Mouse (Mus musculus) neural tube, embryonic 12.5 days (tissue): ENCODE measurements around the gene Usp21. TPM values are rescaled to one million over a fixed set of nuclear protein-coding genes. Genes with fewer than 3 reads are reported as not detected.

Experiments
- ATAC-seq: fragments of 200-750 bp; cut with Nextera tagmentation; 2 replicates; pipeline ENCODE4 v1.8.0; 2017; ENCODE audit warnings: low read depth, mild to moderate bottlenecking, moderate TSS enrichment, moderate library complexity; ENCODE audit not compliant: low FRiP score
- H3K27ac ChIP-seq: fragments of 300-500 bp; sonication (generic); 2 replicates; pipeline ENCODE4 v1.5.1; 2016
- H3K27me3 ChIP-seq: fragments of 300-500 bp; sonication (generic); replicated peaks from 2 replicates; pipeline ENCODE4 v1.6.1; 2016; ENCODE audit warnings: mild to moderate bottlenecking
- H3K36me3 ChIP-seq: fragments of 300-500 bp; sonication (generic); 2 replicates; pipeline ENCODE4 v1.6.1; 2016; ENCODE audit warnings: mild to moderate bottlenecking
- H3K4me1 ChIP-seq: fragments of 300-500 bp; sonication (generic); 2 replicates; pipeline ENCODE4 v1.6.1; 2016
- H3K4me2 ChIP-seq: fragments of 300-500 bp; sonication (generic); replicated peaks from 2 replicates; pipeline ENCODE4 v1.6.1; 2016; ENCODE audit warnings: mild to moderate bottlenecking
- H3K4me3 ChIP-seq: fragments of 300-500 bp; sonication (generic); 2 replicates; pipeline ENCODE4 v1.5.1; 2016
- H3K9ac ChIP-seq: fragments of 300-500 bp; sonication (generic); 2 replicates; pipeline ENCODE4 v1.6.1; 2016; ENCODE audit warnings: mild to moderate bottlenecking
- H3K9me3 ChIP-seq: fragments of 300-500 bp; sonication (generic); 2 replicates; pipeline ENCODE4 v1.6.1; 2016; ENCODE audit warnings: mild to moderate bottlenecking
- WGBS: fragments of 180-500 bp; shearing (Covaris S2); methylation state at CpG from one replicate; pipeline ENCODE4 v1.1.7; 2016; 5-methylcytosine and 5-hydroxymethylcytosine counted together
- polyA plus RNA-seq: library from polyadenylated mRNA; unstranded; fragments of >200 nt; fragmentation: Nextera tagmentation; extraction: Ambion mirVana; gene quantifications from 2 replicates; pipeline ENCODE4 v1.2.1, GENCODE M21; 2016

Gene Usp21
- polyA plus RNA-seq, 1 experiment from 2014 or later: 103 TPM

GRCm38 (mm10) chr1:171234538-171234937, 53.3 kb downstream of the Usp21 start:
- no peak overlapping the region for H3K4me3 ChIP-seq
- H3K36me3 ChIP-seq: peaks cover 62% of the 10 kb centered on the region
- no peak overlapping the region for H3K4me2 ChIP-seq
- 93% methylated on average over 4 of the region's 4 CpGs for whole genome bisulfite sequencing
- no peaks in the 10 kb centered on the region for H3K27me3 ChIP-seq
- H3K9me3 ChIP-seq: no peaks in the 10 kb centered on the region
- no peak overlapping the region for H3K9ac ChIP-seq
- ATAC-seq: no peak
- H3K27ac ChIP-seq: no peak overlapping the region
- H3K4me1 ChIP-seq: no peaks in the 10 kb centered on the region

- Histone ChIP-seq H3K27ac (no peak within 1 kb of the TSS; the same call in 1 of the 2 replicates), H3K27me3 (no peaks in the 10 kb centered on the region), H3K9me3 (no peaks in the 10 kb centered on the region), H3K4me2 (no peak within 1 kb of the TSS), H3K4me3 (no peak within 1 kb of the TSS), H3K36me3 (peaks cover 59% of the 10 kb centered on the region), H3K4me1 (no peaks in the 10 kb centered on the region), H3K9ac (no peak within 1 kb of the TSS)
- no peak for ATAC-seq
- WGBS: 89% methylated on average over 14 of the region's 14 CpGs
These were observed 53.7 kb downstream of the Usp21 start, which contains the start of gene Fcer1g for GRCm38 (mm10) chr1:171234126-171234525. Fcer1g (minus strand) TSS chr1:171234365.

- Histone ChIP-seq H3K4me1 (no peaks in the 10 kb centered on the region), H3K36me3 (peaks cover 49% of the 10 kb centered on the region), H3K4me3 (no peak overlapping the region), H3K27ac (no peak overlapping the region), H3K27me3 (no peaks in the 10 kb centered on the region), H3K9ac (no peak overlapping the region), H3K4me2 (no peak overlapping the region), H3K9me3 (no peaks in the 10 kb centered on the region)
- 87% methylated on average over 12 of the region's 12 CpGs for WGBS
- ATAC-seq: no peak
These were observed 54.7 kb downstream of the Usp21 start for GRCm38 (mm10) chr1:171232800-171233730.

GRCm38 (mm10) chr1:171232348-171232747, 55.4 kb downstream of the Usp21 start:
- H3K27me3 ChIP-seq: no peaks in the 10 kb centered on the region
- peaks cover 42% of the 10 kb centered on the region for H3K36me3 ChIP-seq
- H3K27ac ChIP-seq: no peak overlapping the region
- H3K9me3 ChIP-seq: no peaks in the 10 kb centered on the region
- no peak overlapping the region for H3K4me3 ChIP-seq
- WGBS: 92% methylated on average over 5 of the region's 5 CpGs
- H3K4me2 ChIP-seq: no peak overlapping the region
- H3K4me1 ChIP-seq: no peaks in the 10 kb centered on the region
- no peak for ATAC-seq
- no peak overlapping the region for H3K9ac ChIP-seq

Other genes with a start within 250 kb of the Usp21 start
- 6.9 and 7.4 TPM in 2 replicates for gene Fcgr3, start 223.1 kb downstream of the Usp21 start, polyA plus RNA-seq
- 1.7 and 2.3 TPM in 2 replicates for gene Cfap126, start 174.1 kb downstream of the Usp21 start, polyA plus RNA-seq
- gene Sdhc, start 137.4 kb downstream of the Usp21 start, polyA plus RNA-seq: 228 and 233 TPM in 2 replicates
- gene Mpz, start 137.3 kb downstream of the Usp21 start, polyA plus RNA-seq: 6.5 and 7.8 TPM in 2 replicates
- gene Pcp4l1, start 91.7 kb downstream of the Usp21 start, polyA plus RNA-seq: 5.9 and 6.2 TPM in 2 replicates
- gene Nr1i3, start 74.0 kb downstream of the Usp21 start, polyA plus RNA-seq: 0.20 and 0.24 TPM in 2 replicates
- gene Tomm40l, start 65.5 kb downstream of the Usp21 start, polyA plus RNA-seq: 30.1 and 30.8 TPM in 2 replicates
- gene Apoa2, start 62.9 kb downstream of the Usp21 start, polyA plus RNA-seq: 5.4 and 7.6 TPM in 2 replicates
- gene Fcer1g, start 53.6 kb downstream of the Usp21 start, polyA plus RNA-seq: 21.9 and 24.3 TPM in 2 replicates
- gene Adamts4, start 37.6 kb downstream of the Usp21 start, polyA plus RNA-seq: 6.2 and 6.3 TPM in 2 replicates
- 233 and 247 TPM in 2 replicates for gene Ndufs2, start 36.6 kb downstream of the Usp21 start, polyA plus RNA-seq
- gene B4galt3, start 17.7 kb downstream of the Usp21 start, polyA plus RNA-seq: 88.3 and 95.6 TPM in 2 replicates
- gene Ppox, start 6.8 kb downstream of the Usp21 start, polyA plus RNA-seq: 52.0 and 54.3 TPM in 2 replicates
- gene Ufc1, start 7.0 kb upstream of the Usp21 start, polyA plus RNA-seq: 105 and 120 TPM in 2 replicates
- 50.9 and 57.3 TPM in 2 replicates for gene Dedd, start 41.2 kb upstream of the Usp21 start, polyA plus RNA-seq
- 45.6 and 46.1 TPM in 2 replicates for gene Nit1, start 57.7 kb upstream of the Usp21 start, polyA plus RNA-seq
- gene Pfdn2, start 57.7 kb upstream of the Usp21 start, polyA plus RNA-seq: 157 and 158 TPM in 2 replicates
- 2.1 and 2.6 TPM in 2 replicates for gene Klhdc9, start 72.8 kb upstream of the Usp21 start, polyA plus RNA-seq
- 1.2 and 1.8 TPM in 2 replicates for gene Nectin4, start 82.1 kb upstream of the Usp21 start, polyA plus RNA-seq
- 1.0 and 1.1 TPM in 2 replicates for gene Arhgap30, start 101.0 kb upstream of the Usp21 start, polyA plus RNA-seq
- gene Usf1, start 123.3 kb upstream of the Usp21 start, polyA plus RNA-seq: 176 and 178 TPM in 2 replicates
- 9.2 and 10.3 TPM in 2 replicates for gene Tstd1, start 130.9 kb upstream of the Usp21 start, polyA plus RNA-seq
- 15.0 and 16.9 TPM in 2 replicates for gene F11r, start 149.5 kb upstream of the Usp21 start, polyA plus RNA-seq
- gene Alyref2, start 215.5 kb upstream of the Usp21 start, polyA plus RNA-seq: 22.4 and 23.0 TPM in 2 replicates
- gene Itln1, start 247.3 kb upstream of the Usp21 start, polyA plus RNA-seq: not detected in 2 replicates